Mouse (Mus musculus) midbrain, postnatal 0 days (tissue): ENCODE results near the gene Cyba. TPM values are rescaled to one million over a fixed set of nuclear protein-coding genes. Genes with fewer than 3 reads are reported as not detected.

Source experiments
- ATAC-seq: fragments of 200-750 bp; cut with Nextera tagmentation; 2 replicates; pipeline ENCODE4 v1.8.0; 2017; ENCODE audit warnings: moderate number of reproducible peaks, mild to moderate bottlenecking, moderate TSS enrichment, moderate library complexity; ENCODE audit not compliant: low FRiP score
- DNase-seq: peaks from one replicate; pipeline ENCODE4 v3.0.0-alpha.2; 2015; ENCODE audit warnings: low spot score
- H3K27ac ChIP-seq: fragments of 300-500 bp; sonication (generic); 2 replicates; pipeline ENCODE4 v1.5.1; 2014; ENCODE audit warnings: low read depth, mild to moderate bottlenecking, low read length, mixed read lengths
- H3K27me3 ChIP-seq: fragments of 300-500 bp; sonication (generic); 2 replicates; pipeline ENCODE4 v1.6.1; 2014; ENCODE audit warnings: low read length, control low read depth, mixed read lengths; ENCODE audit not compliant: insufficient read depth
- H3K36me3 ChIP-seq: fragments of 300-500 bp; sonication (generic); 2 replicates; pipeline ENCODE4 v1.6.1; 2014; ENCODE audit warnings: low read length, control low read depth, mixed read lengths; ENCODE audit not compliant: insufficient read depth
- H3K4me1 ChIP-seq: fragments of 300-500 bp; sonication (generic); 2 replicates; pipeline ENCODE4 v1.6.1; 2014; ENCODE audit warnings: mild to moderate bottlenecking, control low read depth, antibody characterized with exemption, low read length, mixed read lengths; ENCODE audit not compliant: insufficient read depth
- H3K4me2 ChIP-seq: fragments of 300-500 bp; sonication (generic); 2 replicates; pipeline ENCODE4 v1.6.1; 2014; ENCODE audit warnings: low read depth, mild to moderate bottlenecking, low read length, mixed read lengths; ENCODE audit not compliant: poor library complexity, severe bottlenecking
- H3K4me3 ChIP-seq: fragments of 300-500 bp; sonication (generic); 2 replicates; pipeline ENCODE4 v1.5.1; 2014; ENCODE audit warnings: low read depth, mild to moderate bottlenecking, low read length, moderate library complexity
- H3K9ac ChIP-seq: fragments of 300-500 bp; sonication (generic); replicated peaks from 2 replicates; pipeline ENCODE4 v1.6.1; 2014; ENCODE audit warnings: mild to moderate bottlenecking, low read length, moderate library complexity, mixed read lengths; ENCODE audit not compliant: poor library complexity, severe bottlenecking
- H3K9me3 ChIP-seq: fragments of 300-500 bp; sonication (generic); 2 replicates; pipeline ENCODE4 v1.6.1; 2016; ENCODE audit warnings: low read length, control low read depth
- CTCF ChIP-seq: IDR thresholded peaks from 2 replicates; pipeline ENCODE4 v1.5.1; 2016; ENCODE audit warnings: antibody characterized with exemption, mild to moderate bottlenecking
- WGBS: fragments of 180-500 bp; shearing (Covaris S2); extraction: QIAGEN DNeasy Blood & Tissue Kit; methylation state at CpG from one replicate; pipeline ENCODE4 v1.1.7; 2014; 5-methylcytosine and 5-hydroxymethylcytosine counted together
- microRNA-seq: library from miRNA; unstranded; fragments of <30 nt; microRNA quantifications from one replicate; pipeline ENCODE4, GENCODE M21; 2016; ENCODE audit warnings: borderline number of aligned reads
- polyA plus RNA-seq: library from polyadenylated mRNA; unstranded; fragments of >200 nt; fragmentation: Nextera tagmentation; extraction: Ambion mirVana; gene quantifications from 2 replicates; pipeline ENCODE4 v1.2.1, GENCODE M21; 2015
- total RNA-seq: library from RNA; depleted of rRNA; stranded (reverse); fragments of >200 nt; gene quantifications from 2 replicates; pipeline ENCODE4 v1.2.3, GENCODE M21; 2014; rRNA removed

Gene Cyba
- total and polyA plus RNA-seq, 2 experiments from 2014 or later: 27.7 to 35.6 TPM

- under 1% methylated on average over 85 of the region's 107 CpGs for WGBS
- H3K9ac ChIP-seq: peak within 1 kb of the TSS; percentile 88
- H3K9me3 ChIP-seq: no peaks in the 10 kb centered on the region
- H3K4me1 ChIP-seq: peaks cover 8% of the 10 kb centered on the region
- peak within 1 kb of the TSS; percentile 81 for H3K4me2 ChIP-seq
- H3K27ac ChIP-seq: peak within 1 kb of the TSS; percentile 91
- ATAC-seq (peak; percentile 95), DNase-seq (peak; percentile 99)
- H3K36me3 ChIP-seq: 0 out of 2 replicates have a peak, but pooled peaks cover 6% of the 10 kb centered on the region
- no peaks in the 10 kb centered on the region for H3K27me3 ChIP-seq
- peak; percentile 72 for TF ChIP-seq CTCF
- H3K4me3 ChIP-seq: peak within 1 kb of the TSS; percentile 98
These were observed 56.1 kb downstream of the Cyba start, which contains the start of gene Zc3h18 for GRCm38 (mm10) chr8:122376365-122377231. Gene Zc3h18, plus strand, starts transcription at chr8:122376609.

- WGBS: 28% methylated on average over 13 of the region's 13 CpGs
- no peak for TF ChIP-seq CTCF
- peak; percentile 25; the same call in 1 of the 2 replicates for ATAC-seq
These were observed 56.9 kb downstream of the Cyba start for GRCm38 (mm10) chr8:122375751-122376364.

GRCm38 (mm10) chr8:122375320-122375719 lies 57.4 kb downstream of the Cyba start:
- Histone ChIP-seq H3K36me3 (0 out of 2 replicates have a peak, but pooled peaks cover 6% of the 10 kb centered on the region), H3K4me1 (peaks cover 8% of the 10 kb centered on the region), H3K9me3 (no peaks in the 10 kb centered on the region), H3K27ac (no peak overlapping the region), H3K9ac (no peak overlapping the region), H3K4me2 (no peak overlapping the region), H3K4me3 (no peak overlapping the region; the same call in 1 of the 2 replicates), H3K27me3 (no peaks in the 10 kb centered on the region)
- DNase-seq (no peak), ATAC-seq (no peak)
- 96% methylated on average over 7 of the region's 7 CpGs for WGBS
- no peak for TF ChIP-seq CTCF

More at GRCm38 (mm10) chr8:122375751-122376364, 56.9 kb downstream of the Cyba start:
- Histone ChIP-seq H3K27me3 (no peaks in the 10 kb centered on the region), H3K36me3 (0 out of 2 replicates have a peak, but pooled peaks cover 6% of the 10 kb centered on the region), H3K4me3 (peak overlapping the region; percentile 98), H3K27ac (no peak overlapping the region), H3K9me3 (no peaks in the 10 kb centered on the region), H3K9ac (peak overlapping the region; percentile 29; the same call in 1 of the 2 replicates), H3K4me2 (peak overlapping the region; percentile 81), H3K4me1 (peaks cover 8% of the 10 kb centered on the region)
- DNase-seq: no peak

Small RNA genes lying within 50 kb of the gene (microRNA-seq; reads per million reads assigned to microRNA genes)
- gene Gm24366: not detected

Other genes starting within 250 kb of the Cyba start
- gene Zfpm1, start 150.8 kb downstream of the Cyba start, total RNA-seq: 19.6 and 28.6 TPM in 2 replicates
- gene Zfpm1, start 150.8 kb downstream of the Cyba start, polyA plus RNA-seq: 1.2 TPM in 2 replicates
- gene Trhr2, start 72.2 kb downstream of the Cyba start, total RNA-seq: 0.93 and 3.5 TPM in 2 replicates
- 0.15 and 0.37 TPM in 2 replicates for gene Trhr2, start 72.2 kb downstream of the Cyba start, polyA plus RNA-seq
- 29.4 and 41.3 TPM in 2 replicates for gene Zc3h18, start 56.3 kb downstream of the Cyba start, total RNA-seq
- 23.4 and 25.0 TPM in 2 replicates for gene Zc3h18, start 56.3 kb downstream of the Cyba start, polyA plus RNA-seq
- not detected in 2 replicates for gene Il17c, start 10.9 kb downstream of the Cyba start, total RNA-seq
- gene Il17c, start 10.9 kb downstream of the Cyba start, polyA plus RNA-seq: 0.37 TPM in 1 of 2 replicates, not detected in the other
- gene Mvd, start 10.5 kb upstream of the Cyba start, total RNA-seq: 57.1 and 94.5 TPM in 2 replicates
- gene Mvd, start 10.5 kb upstream of the Cyba start, polyA plus RNA-seq: 62.1 and 66.8 TPM in 2 replicates
- not detected in 2 replicates for gene Snai3, start 27.8 kb upstream of the Cyba start, total RNA-seq
- gene Snai3, start 27.8 kb upstream of the Cyba start, polyA plus RNA-seq: not detected in 2 replicates
- gene Rnf166, start 43.1 kb upstream of the Cyba start, total RNA-seq: 26.4 and 40.8 TPM in 2 replicates
- gene Rnf166, start 43.1 kb upstream of the Cyba start, polyA plus RNA-seq: 25.1 and 26.5 TPM in 2 replicates
- 37.7 and 52.6 TPM in 2 replicates for gene Ctu2, start 43.2 kb upstream of the Cyba start, total RNA-seq
- gene Ctu2, start 43.2 kb upstream of the Cyba start, polyA plus RNA-seq: 95.0 and 99.5 TPM in 2 replicates
- 10.8 and 14.2 TPM in 2 replicates for gene Piezo1, start 118.4 kb upstream of the Cyba start, total RNA-seq
- gene Piezo1, start 118.4 kb upstream of the Cyba start, polyA plus RNA-seq: 1.3 and 1.8 TPM in 2 replicates
- gene Cdt1, start 135.1 kb upstream of the Cyba start, total RNA-seq: 9.2 and 15.6 TPM in 2 replicates
- 6.4 TPM in 2 replicates for gene Cdt1, start 135.1 kb upstream of the Cyba start, polyA plus RNA-seq
- 83.9 and 97.2 TPM in 2 replicates for gene Aprt, start 144.0 kb upstream of the Cyba start, total RNA-seq
- gene Aprt, start 144.0 kb upstream of the Cyba start, polyA plus RNA-seq: 157 and 170 TPM in 2 replicates
- 12.1 and 14.6 TPM in 2 replicates for gene Galns, start 178.5 kb upstream of the Cyba start, total RNA-seq
- 10.9 and 12.7 TPM in 2 replicates for gene Galns, start 178.5 kb upstream of the Cyba start, polyA plus RNA-seq
- 14.1 and 23.2 TPM in 2 replicates for gene Trappc2l, start 178.7 kb upstream of the Cyba start, total RNA-seq
- 135 and 138 TPM in 2 replicates for gene Trappc2l, start 178.7 kb upstream of the Cyba start, polyA plus RNA-seq
- not detected in 2 replicates for gene Pabpn1l, start 189.8 kb upstream of the Cyba start, total RNA-seq
- not detected in 2 replicates for gene Pabpn1l, start 189.8 kb upstream of the Cyba start, polyA plus RNA-seq